Mouse (Mus musculus): ENCODE measurements around the gene Gstt2.

DNA sequence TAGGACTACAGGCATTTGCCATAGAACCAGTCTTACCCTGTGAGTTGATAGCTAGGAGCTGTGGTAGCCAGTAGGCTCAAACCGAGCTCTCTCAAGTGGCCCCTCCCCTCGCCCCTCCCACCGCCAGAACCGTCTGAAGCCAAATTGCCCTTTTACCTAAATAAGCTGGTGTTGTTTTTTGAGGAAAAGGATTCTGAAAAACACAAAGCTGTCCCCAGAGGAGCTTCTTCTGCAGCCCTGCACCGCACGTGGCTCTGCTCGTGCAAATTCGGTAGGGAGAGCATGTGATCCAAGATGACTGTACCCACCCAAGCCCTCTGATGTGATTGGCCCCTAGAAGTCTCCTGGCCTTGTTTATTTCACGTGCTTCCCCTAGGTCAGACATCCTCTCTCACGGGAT is 1.9 kb downstream of the Gstt2 start:
- TF ChIP-seq CTCF (IDR thresholded peaks at IDR 0.05; ENCODE audit: control insufficient read depth, insufficient read depth, insufficient read length) = no peak
- TF ChIP-seq MYOG (IDR thresholded peaks at IDR 0.05; ENCODE audit: control insufficient read depth, extremely low read depth, insufficient read length) = no peak
- TF ChIP-seq CEBPB (IDR thresholded peaks at IDR 0.05; ENCODE audit: low read depth) = no peak
- TF ChIP-seq USF1 (IDR thresholded peaks at IDR 0.05; ENCODE audit: low read depth) = peak; percentile 12
- no peak for TF ChIP-seq MAX (IDR thresholded peaks at IDR 0.05)
- TF ChIP-seq MYOD1 (IDR thresholded peaks at IDR 0.05; ENCODE audit: control insufficient read depth, insufficient read length, low read depth) = no peak
